Mouse (Mus musculus): Measurements from ENCODE around the gene Foxd4.
A peak's percentile ranks its signal among the peaks of the same experiment; 100 is the strongest.

Foxd4 gene

DNA sequence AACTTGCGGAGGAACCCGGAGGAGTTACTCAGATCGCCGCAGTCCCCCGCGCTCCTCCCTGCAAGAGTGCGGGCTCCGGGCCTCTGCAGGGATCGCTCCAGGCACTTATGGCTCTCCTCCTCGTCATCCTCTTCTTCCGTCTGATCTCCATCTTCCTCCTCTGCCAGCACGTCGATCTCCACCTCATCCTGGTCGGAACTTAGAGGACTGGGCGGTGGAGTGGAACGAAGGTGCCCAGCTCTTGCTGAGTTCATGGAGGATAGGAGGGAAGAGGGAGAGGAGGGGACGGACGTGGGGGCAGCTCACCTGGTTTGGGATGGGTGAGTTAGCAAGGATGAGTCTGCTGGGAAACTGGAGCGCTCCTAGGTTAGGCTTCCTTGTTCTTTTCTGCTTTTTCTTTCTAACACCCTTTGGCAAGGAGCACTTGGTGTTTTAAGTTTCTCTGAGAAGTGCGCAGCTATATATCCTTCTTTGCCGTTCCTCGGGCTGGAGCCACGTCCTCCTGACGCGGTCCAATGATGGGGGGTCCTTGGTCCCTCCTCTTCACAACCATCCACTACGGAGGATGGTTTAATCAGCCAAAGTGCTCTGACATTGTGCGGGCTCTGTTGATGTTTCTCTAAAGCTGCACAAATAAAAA is at the start of gene Foxd4:
Gene Foxd4, minus strand, starts transcription at position 617 of the 640 bp plus-strand sequence.
- DNase-seq (ENCODE audit: low spot score in 2 of 2) = no peak

DNA sequence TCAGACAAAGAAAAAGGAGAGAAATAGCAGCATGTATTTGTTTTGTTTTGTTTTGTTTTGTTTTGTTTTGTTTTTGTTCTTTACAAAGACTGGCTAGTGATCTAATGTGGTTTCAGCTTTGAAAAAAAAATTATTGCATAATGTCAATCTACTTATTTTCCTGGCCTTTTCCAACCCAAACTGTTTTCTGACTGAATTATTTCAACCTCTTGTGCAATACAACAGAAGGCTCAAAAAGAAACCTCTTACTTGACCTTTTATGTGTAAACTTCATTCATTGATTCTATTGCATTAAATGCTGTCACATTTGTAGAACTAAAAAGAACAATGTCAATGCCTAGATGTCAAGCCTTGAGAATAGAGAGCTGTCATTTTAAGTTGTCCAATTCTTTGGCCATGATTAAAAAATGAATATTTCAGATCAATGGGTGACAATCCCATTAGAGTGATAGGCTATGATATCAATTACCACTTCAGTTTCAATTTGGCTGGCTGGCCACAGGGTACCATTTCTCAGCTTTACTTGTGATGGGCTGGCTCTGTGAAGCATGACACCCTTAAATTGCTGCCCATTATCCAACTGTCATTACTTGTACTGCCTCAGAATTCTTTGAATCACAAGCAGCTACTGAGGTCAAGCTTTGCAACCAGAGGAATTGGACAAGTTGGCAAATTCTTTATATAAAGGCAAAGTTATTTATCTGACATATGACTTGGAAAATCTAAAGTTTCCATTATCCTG is 44.7 kb upstream of the Foxd4 start:
- DNase-seq (ENCODE audit: low spot score in 2 of 2) = no peak

DNA sequence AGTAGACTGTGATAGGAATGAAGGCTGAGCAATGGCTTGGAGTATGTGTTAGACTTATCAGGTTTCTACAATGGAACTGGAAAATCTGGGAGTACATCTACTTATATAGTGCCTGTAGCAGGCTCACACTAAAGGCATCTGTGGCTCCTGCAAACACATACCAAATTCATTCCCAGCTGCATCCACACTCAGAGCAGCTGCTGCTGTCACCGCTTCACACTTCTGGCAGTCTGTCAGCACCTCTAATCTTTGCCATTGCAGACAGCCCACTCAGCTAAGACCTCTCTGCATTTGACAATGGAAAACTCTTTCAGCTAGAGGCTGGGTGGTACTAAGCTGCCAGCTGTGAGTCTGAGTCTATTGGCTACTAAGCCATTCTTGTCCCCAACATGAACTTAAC is 36.1 kb upstream of the Foxd4 start:
- no peak for DNase-seq (ENCODE audit: low spot score in 2 of 2)

DNA sequence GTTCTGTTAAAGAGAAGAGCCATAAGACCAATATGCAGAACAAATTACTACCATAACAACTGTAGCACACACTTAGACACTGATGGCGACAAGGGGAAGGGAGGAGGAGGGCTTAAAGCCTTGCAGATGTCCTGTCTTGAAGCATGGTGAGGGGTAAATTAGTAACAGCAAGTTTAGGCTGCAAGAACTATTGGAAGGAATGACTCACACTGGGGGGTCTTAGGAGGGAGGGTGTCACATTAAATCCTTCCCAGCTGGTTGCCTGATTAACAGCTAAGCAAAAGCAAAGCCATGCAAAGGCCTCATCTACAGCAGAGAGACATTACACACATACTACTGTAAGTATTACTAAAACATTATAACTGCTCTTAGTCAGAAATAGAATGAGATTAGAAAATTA is 28.0 kb upstream of the Foxd4 start:
- DNase-seq (ENCODE audit: low spot score in 2 of 2) = no peak

DNA sequence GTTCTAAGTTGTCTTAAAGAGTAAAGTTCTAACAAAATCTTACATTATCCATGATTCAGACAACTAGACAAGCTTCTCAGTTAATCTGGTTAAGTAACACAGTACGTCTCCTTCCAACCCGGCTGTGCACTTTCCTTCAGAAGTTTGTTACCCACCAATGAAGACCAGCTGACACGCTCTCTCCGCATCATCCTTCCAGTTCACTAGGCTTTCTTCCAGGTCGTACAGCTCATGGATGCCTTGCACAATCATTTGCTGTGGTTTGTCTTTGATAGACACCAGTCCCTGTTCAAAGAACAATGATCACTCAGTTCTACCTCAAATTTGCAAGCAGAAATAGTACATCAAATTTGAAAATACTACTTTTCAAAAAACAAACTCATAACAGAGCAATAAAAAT is 19.9 kb upstream of the Foxd4 start:
- no peak for DNase-seq (ENCODE audit: low spot score in 2 of 2)

DNA sequence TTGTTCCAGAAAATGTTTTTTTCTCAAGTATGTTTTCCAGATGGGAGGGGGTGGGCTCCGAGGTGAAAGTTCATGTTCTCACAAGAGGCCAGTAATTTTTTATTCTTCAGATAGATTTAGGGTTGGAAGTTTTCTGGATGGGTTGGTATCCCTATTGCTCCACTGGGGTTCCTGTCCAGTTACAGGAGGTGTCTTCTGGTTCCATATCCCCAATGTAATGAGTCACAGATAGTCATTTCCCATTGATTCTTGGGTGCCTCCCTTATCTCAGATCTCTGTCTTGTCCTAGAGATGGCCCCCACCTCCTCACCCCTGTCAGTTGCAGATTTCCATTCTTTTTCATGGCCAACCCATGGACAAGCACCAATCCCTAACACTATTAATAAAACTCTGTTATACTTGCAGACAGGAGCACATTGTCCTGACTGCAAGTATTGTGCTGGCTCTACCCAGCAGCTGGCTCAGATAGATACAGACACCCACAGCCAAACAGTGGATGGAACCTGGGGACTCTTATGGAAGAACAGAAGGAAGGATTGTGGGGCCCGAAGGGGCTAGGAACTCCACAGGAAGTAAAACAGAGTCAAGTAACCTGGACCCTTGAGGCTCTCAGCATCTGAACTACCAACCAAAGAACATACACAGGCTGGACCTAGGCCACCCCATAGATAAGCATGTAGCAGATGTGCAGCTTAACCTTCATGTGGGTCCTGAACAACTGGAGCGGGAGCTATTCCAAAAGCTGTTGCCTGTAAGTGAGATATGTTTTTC is 7.6 kb upstream of the Foxd4 start:
- no peak for DNase-seq (ENCODE audit: low spot score in 2 of 2)

DNA sequence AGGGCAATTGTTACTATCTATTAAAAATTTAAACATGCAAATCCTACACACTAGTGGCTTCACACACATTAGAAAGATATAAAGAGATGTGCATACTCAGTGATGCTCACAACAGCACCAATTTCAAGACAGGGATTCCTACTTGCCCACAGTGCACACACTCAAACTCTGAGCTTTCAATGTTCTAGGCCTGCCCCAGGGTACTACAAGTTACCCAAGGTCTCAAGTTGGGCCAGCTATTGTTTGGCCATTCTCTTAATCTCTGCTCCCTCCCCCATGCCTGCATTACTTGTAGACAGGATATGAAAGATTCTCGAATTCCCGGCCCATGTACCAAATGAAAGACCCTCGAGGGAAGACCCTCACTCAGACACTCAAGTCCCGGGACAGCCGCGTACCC is 6.7 kb upstream of the Foxd4 start:
- DNase-seq (ENCODE audit: low spot score in 2 of 2) = no peak

DNA sequence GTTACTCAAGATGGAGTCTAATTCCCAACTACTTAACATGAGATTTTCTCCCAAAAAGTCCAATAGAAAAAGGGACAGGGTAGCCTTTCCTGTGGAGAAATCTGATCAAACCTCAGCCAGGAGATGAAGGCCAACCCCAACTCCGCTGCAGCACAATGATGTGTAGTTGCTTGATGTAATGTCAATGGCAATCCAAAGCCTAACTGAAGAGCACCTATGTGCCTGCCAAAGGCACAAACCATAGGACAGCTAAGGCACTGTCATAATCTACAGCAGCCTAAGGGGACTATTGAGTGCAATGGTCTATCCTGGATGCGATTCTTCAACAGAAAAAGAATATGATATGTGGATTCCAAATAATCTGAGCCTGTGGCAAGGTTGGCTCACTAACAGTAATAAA is 1.8 kb upstream of the Foxd4 start:
- DNase-seq (ENCODE audit: low spot score in 2 of 2) = no peak

DNA sequence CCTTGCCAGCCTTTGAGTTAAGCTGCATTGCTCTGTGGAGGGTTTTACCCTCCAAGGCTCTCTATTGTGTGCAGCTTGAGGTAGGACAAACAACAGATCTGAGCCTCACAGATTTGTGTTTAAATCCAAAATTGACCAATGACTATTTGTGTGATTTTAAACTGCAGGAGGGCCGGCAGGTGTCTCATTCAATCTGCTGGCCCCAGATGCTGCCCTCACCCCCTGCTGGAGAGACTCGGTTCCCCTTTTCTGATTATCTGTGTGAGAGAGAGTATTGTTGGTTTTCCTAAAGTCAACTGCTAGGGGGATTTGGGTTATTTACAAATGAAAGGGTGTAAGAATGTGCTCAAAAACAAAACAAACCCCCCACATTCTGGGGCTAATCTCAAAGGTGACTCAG is 1.3 kb upstream of the Foxd4 start:
- DNase-seq (ENCODE audit: low spot score in 2 of 2) = no peak

DNA sequence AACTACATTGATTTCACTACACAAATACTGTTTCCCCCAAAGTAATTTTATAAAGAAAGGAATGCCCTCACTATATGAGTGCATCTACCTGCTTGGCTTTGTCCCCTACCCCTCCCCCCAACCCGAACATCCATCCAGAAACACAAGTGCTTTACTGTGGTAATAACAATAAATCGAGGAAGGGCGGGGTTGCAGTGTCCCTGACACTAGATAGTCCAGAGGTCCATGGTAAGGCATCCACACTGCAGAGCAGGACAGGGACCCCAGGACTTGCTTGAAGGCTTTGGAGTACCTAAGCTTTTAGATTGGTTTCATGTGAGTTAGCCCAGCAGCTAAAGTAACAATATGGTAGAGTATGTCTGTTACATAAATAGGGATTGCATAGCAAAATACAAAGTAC is 669 bp upstream of the Foxd4 start:
- DNase-seq (ENCODE audit: low spot score in 2 of 2) = no peak

DNA sequence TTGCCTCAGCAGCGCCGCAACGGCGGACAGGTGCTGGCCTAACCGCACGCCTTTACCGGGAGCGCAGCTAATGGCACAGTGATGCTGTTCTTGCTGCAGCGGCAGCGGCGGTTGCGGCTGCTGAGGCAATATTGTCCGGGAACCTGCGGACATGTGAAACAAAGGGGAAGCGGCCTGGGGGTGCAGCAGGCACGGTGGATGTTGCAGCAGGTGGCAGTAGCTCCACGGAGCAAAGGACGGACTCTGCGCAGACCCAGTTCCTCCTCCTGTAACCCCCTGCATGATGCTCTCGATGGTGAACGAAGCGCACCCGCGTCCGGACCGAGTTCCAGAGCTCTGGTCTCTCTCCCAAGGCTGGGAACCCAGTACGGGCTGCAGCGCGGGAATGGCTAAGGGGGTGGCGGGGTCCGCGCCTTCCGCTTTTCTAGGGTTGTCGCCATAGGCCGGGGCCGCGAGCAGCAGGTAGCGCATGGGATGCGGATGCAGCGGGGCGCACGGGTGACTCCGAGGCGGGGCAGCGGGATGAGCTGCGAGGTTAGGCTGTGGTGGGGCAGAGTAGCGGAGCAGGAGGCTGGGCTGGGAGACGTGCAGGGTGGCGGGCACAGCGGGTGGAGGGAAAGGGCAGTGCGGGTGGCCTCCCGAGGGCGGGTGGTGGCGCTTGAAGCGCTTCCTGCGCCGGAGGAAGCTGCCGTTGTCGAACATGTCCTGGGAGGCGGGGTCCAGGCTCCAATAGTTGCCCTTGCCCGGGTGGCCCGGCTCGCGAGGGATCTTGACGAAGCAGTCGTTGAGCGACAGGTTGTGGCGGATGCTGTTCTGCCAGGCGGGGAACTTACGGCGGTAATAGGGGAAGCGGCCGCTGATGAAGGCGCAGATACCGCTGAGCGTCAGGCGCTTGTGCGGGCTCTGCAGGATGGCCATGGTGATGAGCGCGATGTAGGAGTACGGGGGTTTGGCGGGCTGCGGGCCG is 1.1 kb downstream of the Foxd4 start:
- no peak for DNase-seq (ENCODE audit: low spot score in 2 of 2)

DNA sequence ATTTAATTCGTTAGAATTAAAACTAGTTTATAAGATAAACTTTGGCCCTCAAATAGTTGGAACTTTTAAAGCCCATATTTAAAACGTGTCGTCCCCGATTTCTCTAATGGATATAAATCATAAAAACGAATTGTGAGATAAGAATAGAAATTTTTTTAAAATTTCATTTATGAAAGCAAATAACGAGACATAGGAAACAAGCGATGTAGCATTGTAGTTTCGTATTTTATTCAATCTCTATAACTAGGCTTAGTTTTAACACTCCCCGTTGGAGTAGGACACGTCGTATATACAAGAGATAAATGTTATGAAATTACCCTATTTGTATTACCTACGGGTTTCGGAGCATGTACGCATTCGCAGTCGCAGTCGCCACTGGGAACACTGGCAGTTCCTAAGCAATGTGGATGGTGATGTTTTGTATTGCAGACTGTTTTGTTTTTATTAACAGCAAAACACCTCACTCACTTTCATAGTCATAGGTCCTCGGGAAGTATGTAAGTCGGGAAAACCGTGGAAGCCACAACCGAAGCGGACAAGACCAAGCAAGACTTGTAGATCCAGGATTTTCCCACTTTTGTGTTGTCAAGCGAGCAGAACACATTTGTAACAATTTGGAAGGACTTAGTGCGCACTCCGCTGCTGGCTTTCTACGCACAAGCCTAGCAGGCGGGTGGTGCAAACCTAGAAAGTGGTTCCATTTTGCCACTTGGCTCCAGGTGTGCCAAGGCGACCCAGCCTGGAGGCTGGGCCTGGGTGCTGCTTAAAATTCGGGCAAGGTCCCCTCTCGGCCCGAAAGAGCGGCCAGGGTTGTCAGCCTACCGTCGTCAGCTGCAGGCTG is 2.0 kb downstream of the Foxd4 start:
- no peak for DNase-seq (ENCODE audit: low spot score in 2 of 2)

DNA sequence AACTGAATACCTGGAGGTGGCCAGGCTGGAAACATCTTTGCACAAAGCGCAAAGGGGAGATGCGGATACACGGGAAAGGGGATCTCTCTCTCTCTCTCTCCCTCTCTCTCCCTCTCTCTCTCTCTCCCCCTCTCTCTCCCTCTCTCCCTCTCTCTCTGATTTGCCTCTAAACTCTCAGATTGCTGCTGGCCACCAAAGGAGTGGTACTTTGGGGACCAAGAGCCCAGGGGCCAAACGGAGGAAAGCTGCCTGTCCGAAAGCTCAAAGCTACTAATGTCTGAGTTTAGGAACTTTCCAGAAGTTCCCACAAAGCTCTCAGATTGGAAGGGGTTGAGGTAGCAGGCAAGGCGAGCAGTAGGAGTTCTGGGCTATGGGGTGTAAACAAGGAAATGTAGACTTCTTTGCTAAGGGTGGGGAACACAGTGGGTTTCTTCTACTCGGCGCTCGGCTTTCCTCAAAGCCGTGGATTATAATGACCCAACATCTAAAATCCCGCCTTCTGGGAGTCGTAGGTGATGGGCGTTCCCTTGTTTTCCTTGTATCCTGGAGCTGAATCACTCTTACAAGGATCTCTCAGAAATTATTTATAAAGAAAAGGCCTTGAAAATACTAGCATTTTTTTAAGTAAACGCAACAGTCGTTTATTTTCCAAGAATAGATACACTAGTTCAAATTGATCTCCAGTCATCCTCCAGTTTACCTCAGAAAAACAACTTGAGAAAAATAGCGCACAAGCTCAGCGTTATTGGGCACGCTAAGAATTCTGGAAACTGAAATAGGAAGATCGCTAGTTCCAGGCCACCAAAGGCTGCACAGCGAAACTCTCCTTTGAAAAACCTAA is 2.9 kb downstream of the Foxd4 start:
- no peak for DNase-seq (ENCODE audit: low spot score in 2 of 2)

DNA sequence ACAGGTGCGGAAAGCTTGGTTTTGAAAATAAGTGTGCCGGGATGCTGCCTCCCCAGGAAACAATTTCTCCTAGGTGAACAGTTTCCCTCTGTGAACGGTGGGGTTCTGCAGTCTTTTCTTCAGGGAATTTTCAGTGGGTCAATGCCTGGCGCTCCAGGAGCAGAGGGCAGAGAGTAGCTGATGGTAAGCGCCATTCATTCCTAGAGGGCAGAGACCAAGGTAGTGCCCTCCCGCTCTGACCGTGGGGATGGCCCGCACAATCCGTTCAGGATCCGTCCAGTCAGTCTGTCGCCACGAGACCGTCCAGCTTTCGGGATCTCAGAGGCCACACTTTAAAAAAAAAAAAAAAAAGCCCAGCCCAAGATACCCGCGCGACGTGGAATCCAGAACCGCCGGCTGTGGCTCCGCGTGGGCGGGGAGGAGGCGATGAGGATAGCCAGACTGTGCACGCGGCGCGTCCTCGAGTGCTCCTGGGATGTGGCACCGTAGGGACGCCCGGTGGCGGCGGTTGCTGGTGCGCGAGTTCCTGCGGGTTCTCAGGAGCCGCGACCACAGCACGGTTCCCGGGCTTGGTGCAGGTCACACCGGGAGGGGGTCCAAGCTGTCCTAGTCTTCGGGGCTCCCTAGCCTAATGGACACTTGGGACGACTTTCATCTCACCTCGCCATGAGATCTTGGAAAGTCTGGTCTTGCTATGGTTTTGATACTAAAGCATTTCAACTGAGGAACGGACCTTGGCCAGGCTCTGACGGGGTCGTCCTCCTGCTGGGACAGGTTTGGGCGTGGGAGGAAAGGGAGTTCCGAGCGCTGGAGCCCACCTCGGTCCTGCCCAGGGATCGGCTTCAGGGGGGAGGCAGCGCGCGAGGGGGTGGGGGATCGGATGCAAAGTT is 3.7 kb downstream of the Foxd4 start:
- DNase-seq (ENCODE audit: low spot score in 2 of 2) = no peak

DNA sequence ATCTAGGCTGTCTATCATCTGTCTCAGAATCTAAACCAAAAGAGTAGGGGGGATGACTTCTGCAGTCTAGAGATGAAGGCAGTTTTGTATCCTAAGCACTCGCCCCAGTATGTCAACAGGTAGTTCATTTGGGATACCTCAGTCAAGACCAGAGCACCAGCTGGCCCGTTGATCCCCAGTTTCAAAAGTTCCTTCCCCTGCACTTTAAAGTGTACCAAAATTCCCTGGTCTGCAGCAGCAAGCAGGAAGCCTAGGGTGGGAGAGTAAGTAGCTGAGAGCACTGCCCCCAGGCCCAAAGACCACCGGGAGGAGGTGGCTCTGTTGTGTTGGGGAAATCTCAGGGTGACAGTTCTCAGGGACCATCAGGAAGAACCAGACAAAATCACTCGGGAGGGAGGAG is 4.5 kb downstream of the Foxd4 start:
- no peak for DNase-seq (ENCODE audit: low spot score in 2 of 2)

DNA sequence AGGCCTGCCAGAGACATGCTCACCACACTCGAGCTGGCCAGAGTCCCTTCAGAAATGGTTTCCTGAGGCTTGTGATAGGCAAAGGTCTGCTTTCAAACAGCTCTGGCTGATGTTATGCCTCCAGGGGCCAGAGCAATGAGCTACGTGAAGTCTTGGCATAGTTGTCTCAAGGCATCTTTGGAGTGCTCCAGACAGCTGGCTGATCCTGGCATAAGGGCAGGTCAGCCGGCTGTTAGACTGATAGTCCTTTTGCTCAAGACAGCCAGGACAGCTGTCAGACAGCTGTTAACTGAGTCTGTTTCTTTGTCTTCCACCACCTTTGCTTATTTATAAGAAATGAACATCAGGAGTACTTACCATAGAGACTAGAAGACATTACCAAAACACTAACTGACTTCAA is 14.1 kb downstream of the Foxd4 start:
- DNase-seq (ENCODE audit: low spot score in 2 of 2) = no peak

DNA sequence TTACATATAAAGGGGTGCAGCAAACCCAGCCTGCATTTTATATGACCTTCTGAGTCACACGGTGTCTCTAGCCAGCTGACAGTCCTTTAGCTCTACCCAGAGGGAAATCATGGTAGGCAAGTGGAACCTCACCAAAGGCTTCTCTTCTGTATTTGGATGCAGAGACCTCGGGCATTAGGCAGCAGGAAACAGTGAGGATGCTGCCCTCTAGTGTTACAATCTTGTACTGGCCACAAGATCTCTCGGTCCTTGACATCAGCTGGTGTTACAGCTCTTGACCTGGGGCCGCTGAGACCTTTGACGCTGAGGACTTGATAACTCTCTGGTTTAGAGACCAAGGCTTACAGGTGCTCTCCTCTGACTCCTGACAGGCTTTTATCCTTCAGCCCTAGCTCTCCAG is 15.5 kb downstream of the Foxd4 start:
- DNase-seq (ENCODE audit: low spot score in 2 of 2) = peak in 1 of 2 experiments; percentile 31

DNA sequence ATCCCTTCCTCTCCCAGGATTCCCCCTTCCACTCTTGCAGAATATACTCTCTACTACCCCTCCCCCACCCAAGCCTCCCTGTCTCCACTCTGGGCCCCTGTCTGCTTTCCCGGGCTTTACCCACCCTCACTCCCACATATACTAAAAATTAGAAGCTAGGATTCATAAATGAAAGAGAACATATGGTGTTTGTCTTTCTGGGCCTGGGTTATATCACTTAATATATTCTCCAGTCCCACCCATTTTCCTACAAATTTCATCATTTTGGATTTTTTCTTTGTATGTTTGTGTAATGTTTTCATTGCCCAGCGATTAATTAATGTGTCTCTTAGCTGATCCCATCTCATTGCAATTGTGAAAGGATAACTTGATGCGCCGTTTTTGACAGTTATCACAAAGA is 19.8 kb downstream of the Foxd4 start:
- DNase-seq (ENCODE audit: low spot score in 2 of 2) = no peak

Data from frontal cortex, postnatal 25 days (tissue).